Mouse (Mus musculus) WW6 (cell line): ENCODE measurements at regions not wholly inside any gene's neighbourhood (a gene's known extent, or its start where the extent isn't known, plus 50 kb on each side); places are given as distances from the start of the nearest gene placed in this dataset.

ENCODE experiments used
- DNase-seq: peaks from one replicate; pipeline ENCODE4 v3.0.0-alpha.2; 2013; ENCODE audit warnings: low read depth, low spot score

DNA sequence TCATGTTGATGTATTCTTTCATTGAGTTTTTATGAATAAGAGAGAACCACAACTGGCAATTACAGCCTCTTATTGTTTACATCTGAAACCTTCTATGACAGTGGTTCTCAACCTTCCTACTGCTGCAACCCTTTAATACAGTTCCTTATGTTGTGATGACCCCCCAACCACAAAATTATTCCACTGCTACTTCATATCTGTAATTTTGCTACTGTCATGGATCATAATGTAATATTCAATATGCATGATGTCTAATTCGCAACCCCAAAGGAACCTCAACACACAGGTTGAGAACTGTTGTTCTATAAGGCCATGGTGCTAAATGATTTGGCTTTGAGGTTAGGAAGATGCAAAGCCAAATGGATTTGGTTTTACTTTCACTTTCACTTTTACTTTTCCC lies 227.9 kb upstream of the Zic4 start:
- no peak for DNase-seq

DNA sequence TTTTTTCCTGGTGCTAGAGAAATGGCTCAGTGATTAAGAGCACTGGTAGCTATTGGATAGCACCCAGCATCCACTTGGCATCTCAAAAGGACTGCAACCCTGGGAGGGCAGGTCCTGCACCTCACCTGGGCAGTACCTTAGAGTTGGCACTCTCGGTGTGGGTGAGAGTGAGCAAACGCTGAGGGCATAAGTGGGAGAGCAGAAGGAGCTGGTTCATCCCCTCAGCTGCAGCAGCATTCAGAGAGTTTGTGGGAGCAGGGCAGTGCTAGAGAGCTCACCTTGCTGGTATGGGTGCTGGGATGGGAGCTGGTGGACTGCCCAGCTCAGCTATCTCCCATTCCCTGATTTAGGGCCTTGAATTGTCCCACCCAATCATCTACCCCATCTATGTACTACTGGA lies 227.1 kb upstream of the Zic4 start:
- no peak for DNase-seq

DNA sequence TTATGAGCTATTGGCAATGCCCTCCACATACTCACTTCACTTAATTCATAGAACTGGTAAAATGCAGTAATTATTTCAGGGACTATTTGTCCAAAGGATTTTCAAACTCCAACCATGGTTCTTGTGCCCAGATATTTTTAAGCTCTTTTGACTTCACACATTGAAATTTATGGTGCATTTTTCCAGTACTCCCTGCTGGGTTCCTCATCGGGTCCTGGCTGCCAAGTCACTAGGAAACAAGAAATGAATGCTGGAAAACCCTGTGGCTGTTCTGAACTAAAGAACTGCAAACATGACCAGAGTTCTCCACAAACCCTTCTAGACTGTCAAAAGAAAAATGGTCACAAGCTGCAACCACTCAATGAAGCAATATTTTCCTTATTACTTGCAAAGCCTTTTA lies 221.6 kb upstream of the Zic4 start:
- DNase-seq = no peak

DNA sequence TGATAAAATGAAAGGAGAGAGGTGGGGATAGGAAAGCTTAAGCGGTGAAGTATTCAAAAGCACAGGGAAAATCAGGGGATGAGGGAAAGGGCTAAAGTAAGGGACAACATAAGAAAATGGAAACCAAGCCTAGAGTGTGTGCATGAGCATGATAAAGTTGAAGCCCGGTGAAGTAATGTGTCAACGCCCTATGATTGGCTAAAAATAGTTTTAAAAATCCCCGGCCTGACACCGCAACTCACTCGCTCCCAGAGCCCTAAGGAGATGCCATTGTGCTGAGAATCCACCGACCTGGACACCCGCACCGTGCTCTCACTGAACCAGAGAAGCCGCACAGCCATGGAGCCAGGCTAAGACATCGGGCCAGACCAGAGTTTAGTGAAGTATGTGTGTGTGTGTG lies 210.3 kb upstream of the Zic4 start:
- DNase-seq = no peak

DNA sequence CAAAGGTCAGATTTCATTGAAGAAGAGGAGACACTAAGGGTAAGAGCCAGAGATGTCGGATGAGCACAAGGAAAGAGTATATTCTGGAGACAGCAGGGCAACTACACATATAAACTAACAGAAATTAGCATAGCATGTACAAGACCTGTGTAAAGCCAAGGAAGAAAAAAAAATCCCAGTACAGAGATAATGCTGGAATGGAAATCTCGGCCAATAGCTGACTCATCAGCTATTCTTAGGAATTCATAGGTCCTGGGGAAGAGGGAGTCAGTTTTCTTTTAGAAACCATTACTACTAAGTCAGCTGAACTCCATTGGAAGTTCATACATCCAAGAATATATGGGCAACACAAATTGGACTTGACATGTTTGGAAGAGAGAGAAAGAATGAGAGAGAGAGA lies 202.9 kb upstream of the Zic4 start:
- DNase-seq = no peak

DNA sequence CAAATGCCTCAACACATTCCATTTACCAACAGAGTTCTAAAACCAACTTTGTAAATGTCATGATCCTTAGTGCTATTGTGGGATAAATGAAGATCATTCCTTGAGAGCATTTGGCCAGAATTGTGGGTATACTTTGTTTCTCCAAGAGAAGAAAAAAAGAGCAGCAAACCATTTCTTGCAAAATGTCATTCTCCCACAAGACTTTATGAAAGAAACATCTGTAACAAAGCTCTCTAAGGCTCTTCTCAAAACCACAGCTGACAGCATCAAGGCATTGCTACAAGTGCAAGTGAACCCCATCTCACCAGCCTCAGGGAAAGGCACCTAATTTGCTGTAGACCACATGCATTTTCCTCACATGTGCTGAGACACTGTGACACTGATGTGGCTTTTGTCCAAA lies 194.3 kb upstream of the Zic4 start:
- no peak for DNase-seq

DNA sequence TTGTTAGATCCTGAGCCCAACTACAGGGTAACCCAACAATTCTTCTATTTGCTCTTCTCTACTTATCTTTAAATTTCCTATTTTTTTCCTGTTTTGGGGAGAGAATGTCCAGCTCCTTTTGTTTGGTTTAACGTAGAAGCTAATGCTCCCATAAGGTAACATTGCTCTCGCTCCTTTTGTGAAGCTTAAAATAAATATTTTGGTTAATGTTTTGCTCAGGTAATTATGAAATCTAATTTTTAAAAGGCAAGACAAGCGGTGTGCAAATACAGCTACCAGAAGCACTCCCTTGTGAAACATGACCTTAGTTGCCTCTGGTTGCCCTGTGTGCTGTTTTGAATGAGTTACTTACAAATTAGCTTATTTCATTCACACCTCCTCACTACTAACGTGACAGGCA lies 169.0 kb upstream of the Zic4 start:
- DNase-seq = no peak

DNA sequence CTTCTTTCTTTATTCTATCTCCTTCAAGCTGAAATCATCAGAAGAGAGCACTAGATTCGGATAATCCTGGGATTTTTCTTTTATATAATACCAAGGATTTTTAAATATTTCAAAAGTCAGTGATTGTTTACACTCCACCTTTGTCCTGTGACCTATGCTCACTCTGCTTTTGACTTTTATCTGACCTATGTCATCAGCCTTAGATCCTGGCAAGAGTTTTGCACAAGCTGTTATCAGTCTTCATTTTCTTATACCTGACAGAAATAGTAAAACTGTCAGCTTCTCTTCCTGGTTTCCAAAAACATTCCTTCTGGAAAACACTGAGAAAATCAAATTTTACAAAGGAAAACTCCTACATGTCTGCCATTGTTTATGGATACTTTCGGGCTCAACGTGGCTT lies 168.3 kb upstream of the Zic4 start:
- no peak for DNase-seq

DNA sequence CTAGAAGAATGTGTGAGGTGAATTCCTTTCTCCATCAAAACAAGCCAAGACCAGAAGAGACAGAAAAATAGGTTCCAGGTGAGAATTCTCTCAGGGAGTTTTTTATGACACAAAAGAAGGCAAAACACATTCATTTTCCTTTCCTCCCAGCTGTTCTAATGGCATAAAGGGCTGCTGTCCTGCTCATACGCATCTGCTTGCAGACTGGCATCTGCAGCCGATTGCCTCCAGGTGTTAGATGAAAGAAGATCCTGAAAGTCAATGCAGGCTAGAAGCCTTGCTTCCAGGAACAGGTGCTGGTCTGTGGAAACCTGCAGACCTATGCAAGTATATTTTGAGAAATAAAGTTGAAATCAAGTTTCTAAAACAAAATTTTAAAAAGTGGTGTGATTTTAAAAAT lies 154.9 kb upstream of the Zic4 start:
- no peak for DNase-seq

DNA sequence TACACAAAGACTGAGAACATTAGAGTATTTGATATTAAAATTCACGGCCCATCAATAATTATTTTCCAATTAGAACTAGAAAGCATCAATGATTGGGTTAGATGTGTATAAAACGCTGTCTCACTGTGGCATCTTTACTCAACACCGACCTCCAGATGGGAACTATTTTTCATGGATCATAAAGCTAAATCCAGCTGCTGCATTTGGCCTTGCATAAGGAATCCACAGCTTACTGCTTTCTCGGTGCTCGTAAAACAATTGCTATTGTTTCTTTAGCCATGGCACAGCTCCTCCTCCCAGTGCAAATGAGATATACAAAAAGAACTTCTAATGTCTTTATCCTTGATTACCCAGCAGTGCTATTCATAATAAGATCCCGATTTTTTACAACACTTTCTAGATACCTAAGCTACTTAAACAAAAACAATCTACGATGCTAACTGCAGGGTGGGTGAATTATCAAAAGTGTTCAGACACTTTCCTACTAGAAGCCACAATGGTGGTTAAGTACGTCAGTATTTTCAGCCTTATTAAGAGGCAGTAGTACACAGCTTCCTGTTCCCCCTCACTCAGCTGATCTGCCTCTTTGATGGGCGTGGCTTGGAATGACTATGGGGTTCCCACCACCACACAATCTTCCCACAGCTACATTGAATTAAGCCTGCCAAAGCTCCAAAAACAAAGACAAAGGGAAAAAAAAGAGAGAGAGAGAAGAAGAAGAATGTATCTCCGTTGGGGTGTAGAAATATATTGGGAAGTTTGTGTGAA lies 134.4 kb upstream of the Zic4 start:
- no peak for DNase-seq

DNA sequence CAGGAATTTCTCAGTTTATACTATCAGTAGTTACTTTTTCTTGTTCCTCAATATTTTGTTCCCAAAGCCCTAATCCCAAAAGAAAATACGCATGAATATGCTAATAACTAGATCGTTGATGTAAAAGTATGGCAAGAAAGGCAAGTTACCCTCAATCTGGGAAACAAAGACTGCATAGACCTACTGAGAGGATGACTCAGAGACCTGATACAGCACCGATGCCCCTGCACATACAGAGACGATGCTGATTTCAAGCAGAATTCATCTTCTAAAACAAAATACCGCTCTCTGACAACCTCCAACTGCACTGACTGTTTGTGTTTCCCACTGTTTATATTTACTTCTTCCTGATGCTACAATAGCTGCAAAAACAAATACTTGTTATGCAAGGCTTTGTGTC lies 133.7 kb upstream of the Zic4 start:
- DNase-seq = no peak

DNA sequence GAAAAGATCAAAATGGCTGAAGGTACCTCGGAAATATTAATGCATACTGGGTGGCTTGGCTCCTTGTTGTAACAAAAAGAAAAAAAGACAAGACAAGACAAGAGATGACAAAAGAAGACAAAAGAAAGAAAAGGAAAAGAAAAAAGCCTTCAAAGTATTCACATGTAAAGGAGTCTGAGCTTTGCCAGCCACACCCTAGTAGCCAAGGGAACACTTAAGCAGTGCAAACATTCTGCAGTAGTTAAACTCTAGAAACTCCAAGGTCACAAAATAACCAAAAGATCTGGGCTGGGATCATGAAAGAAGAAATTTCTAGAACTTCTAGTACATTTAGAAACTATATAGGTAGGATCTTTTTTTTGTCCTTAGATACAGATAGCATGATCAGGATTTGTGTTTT lies 108.3 kb upstream of the Zic4 start:
- no peak for DNase-seq

DNA sequence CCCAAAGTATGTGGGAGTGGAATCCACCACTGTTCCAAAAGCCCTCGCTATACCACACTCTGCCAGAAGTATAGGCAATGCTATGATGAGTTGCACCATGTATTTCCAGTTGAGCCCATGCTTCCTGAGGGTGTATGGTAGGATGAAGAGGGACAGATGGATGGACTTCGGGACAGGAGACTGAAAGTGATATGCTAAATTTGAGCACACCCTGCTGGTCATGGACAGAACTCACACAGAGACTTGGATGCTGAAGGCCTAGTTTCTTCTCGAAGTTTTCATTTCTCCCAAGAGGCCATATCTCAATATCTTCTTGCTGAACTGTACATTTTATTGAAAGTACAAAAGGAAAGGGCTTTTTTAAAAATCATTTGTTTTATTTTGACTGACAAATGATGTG lies 70.9 kb upstream of the Zic4 start:
- DNase-seq = no peak
